Mouse (Mus musculus) CH12.LX (cell line): ENCODE data around the gene Rasgrf2. TPM values are rescaled to one million over a fixed set of nuclear protein-coding genes. Genes with fewer than 3 reads are reported as not detected.

Source experiments
- DNase-seq: peaks from one replicate; pipeline ENCODE4 v3.0.0-alpha.2; 2013; ENCODE audit errors: extremely low read depth
- H3K27ac ChIP-seq: 2 replicates; pipeline ENCODE4 v1.5.1; 2012; ENCODE audit warnings: low read depth, mild to moderate bottlenecking, control low read depth, moderate library complexity; ENCODE audit not compliant: insufficient read depth
- H3K27me3 ChIP-seq: replicated peaks from 2 replicates; pipeline ENCODE3; 2012; ENCODE audit warnings: inconsistent platforms
- H3K36me3 ChIP-seq, 2 experiments: replicated peaks in 1 of 2; 2 replicates each; pipeline versions ENCODE3 to v1.6.1; 2012; ENCODE audit warnings: inconsistent platforms in 1 of 2, low read length in 1 of 2, mild to moderate bottlenecking in 1 of 2, mixed read lengths in 1 of 2, moderate library complexity in 1 of 2; ENCODE audit not compliant: control insufficient read depth in 1 of 2, insufficient read depth in 1 of 2
- H3K4me1 ChIP-seq, 2 experiments: 2 replicates each; pipeline ENCODE4 v1.6.1; 2012; ENCODE audit warnings: inconsistent platforms in 1 of 2, moderate library complexity in 1 of 2; ENCODE audit not compliant: insufficient read depth in 2 of 2, control insufficient read depth in 1 of 2
- H3K4me2 ChIP-seq: 2 replicates; pipeline ENCODE4 v1.6.1; 2012; ENCODE audit warnings: low read depth, mild to moderate bottlenecking, control low read depth; ENCODE audit not compliant: poor library complexity, insufficient read depth, severe bottlenecking
- H3K4me3 ChIP-seq, 3 experiments: fragments of 150-350 bp in 1 of 3; sonication (generic) in 1 of 3; replicated peaks in 1 of 3; 2 replicates each; pipeline versions ENCODE3 to v1.5.1; 2011 to 2012; ENCODE audit warnings: low read depth in 2 of 3, low read length in 2 of 3, mild to moderate bottlenecking in 2 of 3, moderate library complexity in 2 of 3, control low read depth in 1 of 3, improper control_type of control experiment in 1 of 3, inconsistent platforms in 1 of 3, mixed read lengths in 1 of 3; ENCODE audit not compliant: poor library complexity in 1 of 3
- H3K79me2 ChIP-seq: replicated peaks from 2 replicates; pipeline ENCODE4 v1.6.1; 2012; ENCODE audit warnings: mild to moderate bottlenecking, moderate library complexity; ENCODE audit not compliant: control insufficient read depth, poor library complexity, insufficient read depth, severe bottlenecking; ENCODE audit errors: extremely low read depth
- H3K9ac ChIP-seq: 2 replicates; pipeline ENCODE4 v1.6.1; 2012; ENCODE audit warnings: low read depth, mild to moderate bottlenecking, control low read depth, moderate library complexity; ENCODE audit not compliant: insufficient read depth
- H3K9me3 ChIP-seq: replicated peaks from 2 replicates; pipeline ENCODE3; 2012; ENCODE audit warnings: low read length, inconsistent platforms, mixed read lengths
- CTCF ChIP-seq, 2 experiments: IDR thresholded peaks in 1 of 2; conservative IDR thresholded peaks in 1 of 2; 2 replicates each; pipeline ENCODE4 v1.5.1; 2011 to 2012; ENCODE audit warnings: low read depth in 2 of 2, low read length in 2 of 2, improper control_type of control experiment in 1 of 2, inconsistent platforms in 1 of 2, mild to moderate bottlenecking in 1 of 2, moderate library complexity in 1 of 2
- GABPA ChIP-seq: IDR thresholded peaks from 2 replicates; pipeline ENCODE4 v1.6.1; 2012; ENCODE audit warnings: low read depth, low read length, improper control_type of control experiment, inconsistent platforms; ENCODE audit not compliant: insufficient replicate concordance
- HCFC1 ChIP-seq: IDR thresholded peaks from 2 replicates; pipeline ENCODE4 v1.6.1; 2012; ENCODE audit warnings: low read depth, mild to moderate bottlenecking, inconsistent platforms, low read length, improper control_type of control experiment
- MEF2A ChIP-seq: IDR thresholded peaks from 2 replicates; pipeline ENCODE4 v1.6.1; 2014; ENCODE audit warnings: low read depth, mild to moderate bottlenecking, inconsistent platforms, low read length, improper control_type of control experiment, borderline replicate concordance
- dilution Hi-C: fragments of 300-500 bp; cut with MboI; formaldehyde crosslinking; loops from 2 replicates; pipeline ENCODE4 v1.14.3; 2020; ENCODE audit warnings: low sequenced_read_pairs; ENCODE audit not compliant: extremely low pct_unique_long_range_greater_than_20kb, extremely low pct_ligation_motif_present
- in situ Hi-C: fragments of 300-500 bp; cut with MboI; formaldehyde crosslinking; loops from 3 replicates; pipeline ENCODE4 v1.14.3; 2019; ENCODE audit warnings: low sequenced_read_pairs, low pct_ligation_motif_present, low pct_unique_long_range_greater_than_20kb, mixed read lengths
- polyA plus RNA-seq: library from polyadenylated mRNA; unstranded; fragments of >175 nt; gene quantifications from 2 replicates; pipeline ENCODE4 v1.2.1, GENCODE M21; 2012; ENCODE audit warnings: low read depth; ENCODE audit not compliant: insufficient read length
- total RNA-seq, 2 experiments: library from RNA; depleted of rRNA; stranded (reverse); fragments of 300-350 nt in 1 of 2; fragments of >200 nt in 1 of 2; gene quantifications; 2 replicates each; pipeline ENCODE4 v1.2.3; 2012 to 2014

Rasgrf2 gene
- total and polyA plus RNA-seq, 3 experiments = 2.6 to 5.0 (median 4.7) TPM

DNA sequence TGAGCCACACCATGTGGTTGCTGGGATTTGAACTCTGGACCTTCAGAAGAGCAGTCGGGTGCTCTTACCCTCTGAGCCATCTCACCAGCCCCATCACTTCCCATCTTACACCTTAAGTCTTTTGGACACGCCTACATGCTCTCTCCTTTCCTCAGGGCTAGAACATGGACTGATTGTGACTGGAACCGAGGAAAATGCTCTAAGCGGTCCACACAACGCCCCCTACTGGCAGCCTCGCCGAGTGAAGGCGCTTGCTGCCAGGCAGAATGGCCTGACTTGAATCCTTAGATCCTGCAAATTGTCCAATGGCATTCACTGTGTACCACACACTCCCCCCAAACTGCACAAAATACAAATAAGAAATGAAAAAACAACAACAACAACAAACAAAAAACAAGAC is 274.0 kb downstream of the Rasgrf2 start:
- Histone ChIP-seq H3K4me2 (no peak overlapping the region), H3K27ac (no peak overlapping the region), H3K9me3 (no peaks in the 10 kb centered on the region), H3K79me2 (no peaks in the 10 kb centered on the region), H3K9ac (no peak overlapping the region), H3K27me3 (no peaks in the 10 kb centered on the region), H3K36me3 (no peaks in the 10 kb centered on the region), H3K4me3 (no peak overlapping the region), H3K4me1 (peaks cover 0 to 6% of the 10 kb centered on the region in 2 experiments; a peak in 1 of 4 replicates)
- peak; percentile 11 for DNase-seq
- dilution Hi-C loops (no loop called here), in situ Hi-C loops (no loop called here)
- TF ChIP-seq HCFC1 (no peak), CTCF (conservative IDR thresholded peaks at IDR 0.05 in 1 of 2, IDR thresholded peaks at IDR 0.05 in 1 of 2; ENCODE audit: low read depth in 2 of 2, low read length in 2 of 2) (peak in 1 of 2 experiments; percentile 47; a peak in 3 of 4 replicates)

- TF ChIP-seq GABPA (no peak), MEF2A (no peak), HCFC1 (no peak)
- TF ChIP-seq, all 38 proteins: peak for 0
- Histone ChIP-seq H3K36me3 (no peaks in the 10 kb centered on the region), H3K4me1 (peaks cover 0 to 6% of the 10 kb centered on the region in 2 experiments; a peak in 1 of 4 replicates), H3K9ac (no peak overlapping the region), H3K9me3 (no peaks in the 10 kb centered on the region), H3K27ac (no peak overlapping the region), H3K4me2 (no peak overlapping the region), H3K27me3 (no peaks in the 10 kb centered on the region), H3K79me2 (no peaks in the 10 kb centered on the region), H3K4me3 (no peak overlapping the region)
- dilution Hi-C loops = no loop called here
- no peak for DNase-seq
- in situ Hi-C loops = no loop called here
Observed at GRCm38 (mm10) chr13:91854412-91854811, 277.0 kb downstream of the Rasgrf2 start.

Other genes starting within 250 kb of the Rasgrf2 start
- gene Gm20379, start 174.3 kb upstream of the Rasgrf2 start, total RNA-seq (2012; rRNA removed) = not detected in 2 replicates
- gene Gm20379, start 174.3 kb upstream of the Rasgrf2 start, total RNA-seq (2014; rRNA removed) = not detected in 2 replicates
- 7.4 and 11.7 TPM in 2 replicates for gene Gm20379, start 174.3 kb upstream of the Rasgrf2 start, polyA plus RNA-seq
- 13.6 and 19.6 TPM in 2 replicates for gene Dhfr, start 223.1 kb upstream of the Rasgrf2 start, total RNA-seq (2012; rRNA removed)
- gene Dhfr, start 223.1 kb upstream of the Rasgrf2 start, total RNA-seq (2014; rRNA removed) = 47.0 and 52.0 TPM in 2 replicates
- 23.8 and 24.1 TPM in 2 replicates for gene Dhfr, start 223.1 kb upstream of the Rasgrf2 start, polyA plus RNA-seq
- gene Msh3, start 223.3 kb upstream of the Rasgrf2 start, total RNA-seq (2012; rRNA removed) = 13.7 and 15.4 TPM in 2 replicates
- 26.9 and 27.0 TPM in 2 replicates for gene Msh3, start 223.3 kb upstream of the Rasgrf2 start, total RNA-seq (2014; rRNA removed)
- 18.3 and 21.3 TPM in 2 replicates for gene Msh3, start 223.3 kb upstream of the Rasgrf2 start, polyA plus RNA-seq